Mouse (Mus musculus) neural tube, embryonic 15.5 days (tissue): ENCODE measurements around the gene Rps6ka6. TPM values are rescaled to one million over a fixed set of nuclear protein-coding genes. Genes with fewer than 3 reads are reported as not detected.

ENCODE experiments used
- ATAC-seq: fragments of 200-750 bp; cut with Nextera tagmentation; 2 replicates; pipeline ENCODE4 v1.8.0; 2017; ENCODE audit warnings: mild to moderate bottlenecking, moderate TSS enrichment, moderate library complexity; ENCODE audit not compliant: low FRiP score
- H3K27ac ChIP-seq: fragments of 300-500 bp; sonication (generic); replicated peaks from 2 replicates; pipeline ENCODE4 v1.5.1; 2015; ENCODE audit warnings: mild to moderate bottlenecking, inconsistent platforms
- H3K27me3 ChIP-seq: fragments of 300-500 bp; sonication (generic); replicated peaks from 2 replicates; pipeline ENCODE4 v1.6.1; 2015; ENCODE audit warnings: inconsistent platforms
- H3K36me3 ChIP-seq: fragments of 300-500 bp; sonication (generic); 2 replicates; pipeline ENCODE4 v1.6.1; 2015; ENCODE audit warnings: inconsistent platforms
- H3K4me1 ChIP-seq: fragments of 300-500 bp; sonication (generic); 2 replicates; pipeline ENCODE4 v1.6.1; 2015; ENCODE audit warnings: inconsistent platforms
- H3K4me2 ChIP-seq: fragments of 300-500 bp; sonication (generic); 2 replicates; pipeline ENCODE4 v1.6.1; 2015; ENCODE audit warnings: inconsistent platforms, mild to moderate bottlenecking, moderate library complexity
- H3K4me3 ChIP-seq: fragments of 300-500 bp; sonication (generic); replicated peaks from 2 replicates; pipeline ENCODE4 v1.5.1; 2015; ENCODE audit warnings: mild to moderate bottlenecking, inconsistent platforms
- H3K9ac ChIP-seq: fragments of 300-500 bp; sonication (generic); replicated peaks from 2 replicates; pipeline ENCODE4 v1.6.1; 2015; ENCODE audit warnings: mild to moderate bottlenecking, inconsistent platforms
- H3K9me3 ChIP-seq: fragments of 300-500 bp; sonication (generic); replicated peaks from 2 replicates; pipeline ENCODE4 v1.6.1; 2016; ENCODE audit warnings: inconsistent platforms
- WGBS: fragments of 180-500 bp; shearing (Covaris S2); methylation state at CpG from one replicate; pipeline ENCODE4 v1.1.7; 2015; ENCODE audit warnings: mixed read lengths; 5-methylcytosine and 5-hydroxymethylcytosine counted together
- polyA plus RNA-seq: library from polyadenylated mRNA; unstranded; fragments of >200 nt; fragmentation: Nextera tagmentation; extraction: Ambion mirVana; gene quantifications from 2 replicates; pipeline ENCODE4 v1.2.1, GENCODE M21; 2015

Rps6ka6 gene
- 27.3 and 29.0 TPM in 2 replicates for polyA plus RNA-seq

GRCm38 (mm10) chrX:111537859-111538258, at the start of gene Rps6ka6:
Gene Rps6ka6 (minus strand): TSS chrX:111537959.
- WGBS = 70% methylated on average over 10 of the region's 10 CpGs
- H3K4me2 ChIP-seq = no peak within 1 kb of the TSS
- H3K27me3 ChIP-seq = no peaks in the 10 kb centered on the region
- H3K4me1 ChIP-seq = no peaks in the 10 kb centered on the region
- H3K27ac ChIP-seq = no peak within 1 kb of the TSS
- no peak within 1 kb of the TSS for H3K4me3 ChIP-seq
- no peak within 1 kb of the TSS for H3K9ac ChIP-seq
- no peaks in the 10 kb centered on the region for H3K9me3 ChIP-seq
- H3K36me3 ChIP-seq = no peaks in the 10 kb centered on the region
- no peak for ATAC-seq

- no peaks in the 10 kb centered on the region for H3K9me3 ChIP-seq
- no peaks in the 10 kb centered on the region for H3K27me3 ChIP-seq
- WGBS = 84% methylated on average over 2 of the region's 2 CpGs
- H3K4me2 ChIP-seq = no peak overlapping the region
- no peak for ATAC-seq
- no peak overlapping the region for H3K4me3 ChIP-seq
- no peak overlapping the region for H3K27ac ChIP-seq
- H3K9ac ChIP-seq = no peak overlapping the region
- H3K4me1 ChIP-seq = no peaks in the 10 kb centered on the region
- no peaks in the 10 kb centered on the region for H3K36me3 ChIP-seq
Measured at GRCm38 (mm10) chrX:111577044-111577443, 39.3 kb upstream of the Rps6ka6 start.

GRCm38 (mm10) chrX:111518206-111518605, 19.6 kb downstream of the Rps6ka6 start:
- Histone ChIP-seq H3K9me3 (no peaks in the 10 kb centered on the region), H3K36me3 (no peaks in the 10 kb centered on the region), H3K4me2 (no peak overlapping the region), H3K4me1 (no peaks in the 10 kb centered on the region), H3K27me3 (no peaks in the 10 kb centered on the region), H3K9ac (no peak overlapping the region), H3K4me3 (no peak overlapping the region), H3K27ac (no peak overlapping the region)
- 64% methylated on average over 1 of the region's 1 CpGs for WGBS
- no peak for ATAC-seq

- Histone ChIP-seq H3K9ac (peak overlapping the region; percentile 47; the same call in 1 of the 2 replicates), H3K27ac (peak overlapping the region; percentile 81; the same call in 1 of the 2 replicates), H3K27me3 (no peaks in the 10 kb centered on the region), H3K4me1 (no peaks in the 10 kb centered on the region), H3K4me3 (peak overlapping the region; percentile 62), H3K9me3 (no peaks in the 10 kb centered on the region), H3K36me3 (no peaks in the 10 kb centered on the region), H3K4me2 (peak overlapping the region; percentile 59)
- ATAC-seq = peak; percentile 33
- WGBS = 20% methylated on average over 12 of the region's 12 CpGs
Measured at GRCm38 (mm10) chrX:111463565-111464093, 74.1 kb downstream of the Rps6ka6 start.

- Histone ChIP-seq H3K9me3 (no peaks in the 10 kb centered on the region), H3K4me1 (no peaks in the 10 kb centered on the region), H3K27ac (peak overlapping the region; percentile 81), H3K4me2 (peak overlapping the region; percentile 59), H3K4me3 (peak overlapping the region; percentile 62), H3K27me3 (no peaks in the 10 kb centered on the region), H3K36me3 (no peaks in the 10 kb centered on the region), H3K9ac (peak overlapping the region; percentile 54)
- peak; percentile 97 for ATAC-seq
- WGBS = 20% methylated on average over 42 of the region's 72 CpGs
Measured at GRCm38 (mm10) chrX:111462833-111463564, 74.8 kb downstream of the Rps6ka6 start.

- Histone ChIP-seq H3K4me2 (peak overlapping the region; percentile 59), H3K4me3 (peak overlapping the region; percentile 62), H3K36me3 (no peaks in the 10 kb centered on the region), H3K27ac (peak overlapping the region; percentile 81), H3K9ac (peak overlapping the region; percentile 54), H3K9me3 (no peaks in the 10 kb centered on the region), H3K27me3 (no peaks in the 10 kb centered on the region), H3K4me1 (no peaks in the 10 kb centered on the region)
- ATAC-seq = no peak
- WGBS = 19% methylated on average over 21 of the region's 21 CpGs
Measured at GRCm38 (mm10) chrX:111462495-111462832, 75.3 kb downstream of the Rps6ka6 start.

- Histone ChIP-seq H3K36me3 (no peaks in the 10 kb centered on the region), H3K9me3 (no peaks in the 10 kb centered on the region), H3K4me2 (peak overlapping the region; percentile 59), H3K27ac (no peak overlapping the region), H3K9ac (peak overlapping the region; percentile 54), H3K27me3 (no peaks in the 10 kb centered on the region), H3K4me3 (peak overlapping the region; percentile 62), H3K4me1 (no peaks in the 10 kb centered on the region)
- no peak for ATAC-seq
- whole genome bisulfite sequencing = 21% methylated on average over 8 of the region's 8 CpGs
Measured at GRCm38 (mm10) chrX:111462092-111462491, 75.7 kb downstream of the Rps6ka6 start.

GRCm38 (mm10) chrX:111460166-111460565, 77.6 kb downstream of the Rps6ka6 start:
- Histone ChIP-seq H3K9ac (no peak overlapping the region), H3K27me3 (no peaks in the 10 kb centered on the region), H3K27ac (no peak overlapping the region), H3K9me3 (no peaks in the 10 kb centered on the region), H3K4me2 (no peak overlapping the region), H3K4me1 (no peaks in the 10 kb centered on the region), H3K36me3 (no peaks in the 10 kb centered on the region), H3K4me3 (no peak overlapping the region)
- ATAC-seq = no peak

- no peaks in the 10 kb centered on the region for H3K27me3 ChIP-seq
- H3K36me3 ChIP-seq = no peaks in the 10 kb centered on the region
- no peak overlapping the region for H3K4me2 ChIP-seq
- H3K4me3 ChIP-seq = no peak overlapping the region
- no peak overlapping the region for H3K9ac ChIP-seq
- H3K4me1 ChIP-seq = no peaks in the 10 kb centered on the region
- H3K27ac ChIP-seq = no peak overlapping the region
- no peaks in the 10 kb centered on the region for H3K9me3 ChIP-seq
- ATAC-seq = no peak
Measured at GRCm38 (mm10) chrX:111436571-111436970, 101.2 kb downstream of the Rps6ka6 start.

GRCm38 (mm10) chrX:111414775-111415174, 123.0 kb downstream of the Rps6ka6 start:
- no peaks in the 10 kb centered on the region for H3K36me3 ChIP-seq
- no peaks in the 10 kb centered on the region for H3K9me3 ChIP-seq
- H3K4me1 ChIP-seq = no peaks in the 10 kb centered on the region
- no peak overlapping the region for H3K4me2 ChIP-seq
- WGBS = 85% methylated on average over 4 of the region's 4 CpGs
- no peak for ATAC-seq
- no peaks in the 10 kb centered on the region for H3K27me3 ChIP-seq
- no peak overlapping the region for H3K9ac ChIP-seq
- H3K4me3 ChIP-seq = no peak overlapping the region
- H3K27ac ChIP-seq = no peak overlapping the region

GRCm38 (mm10) chrX:111404816-111405215, 132.9 kb downstream of the Rps6ka6 start:
- Histone ChIP-seq H3K4me3 (no peak overlapping the region), H3K9ac (no peak overlapping the region), H3K36me3 (no peaks in the 10 kb centered on the region), H3K27ac (no peak overlapping the region), H3K9me3 (no peaks in the 10 kb centered on the region), H3K4me2 (no peak overlapping the region), H3K27me3 (no peaks in the 10 kb centered on the region), H3K4me1 (no peaks in the 10 kb centered on the region)
- no peak for ATAC-seq
- WGBS = 93% methylated on average over 2 of the region's 2 CpGs

GRCm38 (mm10) chrX:111377020-111377419, 160.7 kb downstream of the Rps6ka6 start:
- Histone ChIP-seq H3K4me1 (no peaks in the 10 kb centered on the region), H3K36me3 (no peaks in the 10 kb centered on the region), H3K9ac (no peak overlapping the region), H3K9me3 (no peaks in the 10 kb centered on the region), H3K4me2 (no peak overlapping the region), H3K27me3 (no peaks in the 10 kb centered on the region), H3K27ac (no peak overlapping the region), H3K4me3 (no peak overlapping the region)
- ATAC-seq = no peak
- 83% methylated on average over 5 of the region's 5 CpGs for WGBS
